Mouse (Mus musculus): ENCODE measurements around the gene 1700015G11Rik.
A peak's percentile ranks its signal among the peaks of the same experiment; 100 is the strongest.

The 1700015G11Rik gene

DNA sequence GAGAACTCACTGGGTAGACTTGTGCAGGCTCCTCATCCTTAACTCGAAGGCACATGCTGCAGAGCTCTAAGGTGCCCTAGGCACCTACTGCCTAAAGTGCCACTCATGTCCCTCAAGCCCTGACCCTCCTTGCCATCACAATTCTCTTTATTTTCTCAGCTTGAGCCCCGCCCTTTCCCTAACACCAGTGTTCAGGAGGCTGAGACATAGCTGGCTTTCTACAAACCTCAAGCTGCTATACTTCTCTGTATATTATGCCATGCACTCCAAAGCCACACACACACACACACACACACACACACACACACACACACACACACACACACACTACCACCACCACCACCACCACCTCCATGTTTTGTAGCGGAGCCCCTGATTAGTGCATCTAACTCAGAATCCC lies at the start of gene 1700015G11Rik:
1700015G11Rik (minus strand) TSS at position 101 of the 400 bp plus-strand sequence.
- no peak for DNase-seq (ENCODE audit: low spot score in 2 of 2)

- DNase-seq (ENCODE audit: low spot score in 2 of 2): no peak
Measured at GRCm38 (mm10) chr7:52056954-52057353, 41.4 kb upstream of the 1700015G11Rik start.

DNA sequence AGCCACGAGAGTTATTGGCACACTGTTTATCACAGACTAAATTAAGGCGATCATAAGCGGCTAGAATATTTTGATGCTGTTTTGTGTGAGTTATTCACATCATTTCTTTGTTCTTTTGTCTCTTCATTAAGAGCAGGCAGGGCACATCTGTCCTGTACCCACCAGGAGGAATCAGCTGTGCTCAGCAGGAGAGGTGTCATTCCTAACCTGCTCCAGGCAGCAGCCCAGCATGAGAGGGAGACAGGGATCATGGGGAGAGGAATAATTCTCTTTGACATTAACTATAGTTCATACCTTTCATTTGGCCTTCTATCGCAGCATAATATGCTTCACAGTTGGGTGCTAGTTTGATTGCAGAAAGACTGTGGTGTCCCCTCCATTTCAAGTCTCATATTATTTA lies 40.7 kb upstream of the 1700015G11Rik start:
- no peak for DNase-seq (ENCODE audit: low spot score in 2 of 2)

DNA sequence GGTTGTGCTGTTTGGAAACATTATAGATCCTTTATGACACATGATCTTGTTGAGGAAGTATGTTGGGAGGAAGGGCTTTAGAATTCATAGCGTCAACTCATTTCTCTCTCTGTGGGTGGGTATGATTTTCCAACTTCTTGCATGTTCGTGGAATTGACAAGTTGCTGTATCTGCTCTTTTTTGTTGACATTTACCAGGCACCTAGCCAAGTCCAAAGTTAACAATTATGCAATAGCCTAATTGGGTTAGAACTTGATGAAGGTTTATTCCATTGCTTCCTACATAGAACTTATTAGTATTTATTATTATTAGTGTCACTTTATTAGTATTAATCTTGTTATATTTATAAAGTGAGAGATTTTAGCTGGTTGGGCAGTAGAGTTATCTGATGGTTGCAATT lies 40.3 kb upstream of the 1700015G11Rik start:
- DNase-seq (ENCODE audit: low spot score in 2 of 2): no peak

DNA sequence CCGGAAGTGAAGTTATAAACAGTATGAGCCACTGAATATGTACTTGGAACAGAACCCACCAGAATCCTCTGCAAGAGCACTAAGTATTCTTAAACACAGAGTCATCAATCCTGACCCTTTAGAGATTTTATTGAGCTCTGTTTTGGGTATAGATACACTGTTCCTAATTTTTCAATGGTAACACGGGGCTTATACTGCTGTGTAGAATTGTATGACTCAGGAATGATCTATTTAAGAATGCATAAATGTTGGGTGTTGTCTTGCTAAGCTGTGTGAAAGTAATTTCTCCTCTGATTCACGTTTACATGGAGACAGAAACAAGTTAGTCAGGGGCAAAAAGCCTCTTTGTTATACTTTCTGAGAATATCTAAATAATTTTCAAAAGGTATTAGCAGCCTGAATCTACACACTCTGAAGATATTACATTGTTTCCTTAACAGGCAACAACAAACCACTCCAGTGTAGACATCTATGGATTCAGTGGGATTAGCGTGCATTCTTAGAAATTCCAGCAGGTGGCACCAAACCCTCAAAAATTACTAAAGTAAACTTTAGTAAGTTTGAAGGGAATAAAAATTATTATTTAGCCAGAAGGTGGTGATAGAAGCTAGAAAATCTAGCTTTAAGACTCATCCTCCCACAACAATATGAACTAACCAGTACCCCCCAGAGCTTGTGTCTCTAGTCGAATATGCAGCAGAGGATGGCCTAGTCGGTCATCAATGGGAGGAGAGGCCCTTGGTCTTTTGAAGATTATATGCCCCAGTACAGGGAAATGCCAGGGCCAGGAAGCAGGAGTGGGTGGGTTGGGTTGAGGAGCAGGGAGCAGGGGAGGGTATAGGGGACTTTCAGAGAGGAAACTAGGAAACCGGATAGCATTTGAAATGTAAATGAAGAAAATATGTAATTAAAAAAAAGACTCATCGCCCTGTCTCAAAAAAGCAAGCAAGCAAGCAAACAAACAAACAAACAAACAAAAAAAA lies 22.4 kb upstream of the 1700015G11Rik start:
- peak in 1 of 2 experiments; percentile 0 for DNase-seq (ENCODE audit: low spot score in 2 of 2)

DNA sequence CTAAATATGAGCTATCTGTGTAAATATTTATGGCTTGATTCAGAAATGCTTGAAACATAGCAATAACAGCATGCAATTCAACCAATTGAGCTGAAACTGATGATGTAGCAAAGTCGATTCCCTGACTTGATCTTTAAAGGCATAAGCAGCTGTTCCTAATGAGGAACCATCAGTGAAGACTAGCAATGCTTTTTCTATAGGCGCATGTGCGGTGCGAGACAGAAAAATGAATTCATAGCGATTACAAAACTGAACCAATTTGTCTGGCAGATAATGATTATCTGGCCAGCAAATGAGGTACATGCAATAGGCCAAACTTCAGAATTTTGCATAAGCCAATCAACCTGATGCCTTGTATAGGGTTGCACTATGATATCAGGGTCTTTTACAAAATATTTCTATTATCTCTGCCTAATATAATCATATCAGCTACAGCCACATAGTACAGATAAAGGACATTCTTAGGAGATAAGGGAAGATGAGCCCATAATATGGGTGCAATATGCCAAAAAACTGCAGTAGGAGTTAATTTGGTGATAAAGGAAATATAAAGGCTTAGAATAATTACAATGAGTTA lies 8.6 kb upstream of the 1700015G11Rik start:
- no peak for DNase-seq (ENCODE audit: low spot score in 2 of 2)

DNA sequence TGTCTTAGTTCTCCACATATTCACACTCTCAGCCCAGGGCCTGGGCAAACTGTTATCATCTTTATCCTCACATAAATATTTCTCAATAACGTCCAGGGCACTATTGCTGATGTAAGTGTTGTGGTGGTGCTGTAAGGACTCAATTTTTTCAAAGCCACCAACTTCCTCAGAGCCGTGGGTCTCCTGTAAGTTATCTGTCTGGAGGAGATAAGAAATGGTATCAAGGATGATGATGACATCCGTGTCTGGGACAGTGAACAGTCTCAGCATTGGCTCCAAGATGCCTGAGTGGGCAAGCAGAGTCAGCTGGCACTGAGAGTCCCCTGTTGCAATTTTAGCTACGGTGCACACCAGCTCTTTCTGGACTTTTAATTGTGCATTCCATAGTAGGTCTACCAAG lies 6.5 kb upstream of the 1700015G11Rik start:
- DNase-seq (ENCODE audit: low spot score in 2 of 2): no peak

GRCm38 (mm10) chr7:52015180-52015579 lies 348 bp downstream of the 1700015G11Rik start:
- DNase-seq (ENCODE audit: low spot score in 2 of 2): no peak

- no peak for DNase-seq (ENCODE audit: low spot score in 2 of 2)
Measured at GRCm38 (mm10) chr7:52013457-52013856, 2.1 kb downstream of the 1700015G11Rik start.

GRCm38 (mm10) chr7:52007138-52007537 lies 8.4 kb downstream of the 1700015G11Rik start:
- no peak for DNase-seq (ENCODE audit: low spot score in 2 of 2)

DNA sequence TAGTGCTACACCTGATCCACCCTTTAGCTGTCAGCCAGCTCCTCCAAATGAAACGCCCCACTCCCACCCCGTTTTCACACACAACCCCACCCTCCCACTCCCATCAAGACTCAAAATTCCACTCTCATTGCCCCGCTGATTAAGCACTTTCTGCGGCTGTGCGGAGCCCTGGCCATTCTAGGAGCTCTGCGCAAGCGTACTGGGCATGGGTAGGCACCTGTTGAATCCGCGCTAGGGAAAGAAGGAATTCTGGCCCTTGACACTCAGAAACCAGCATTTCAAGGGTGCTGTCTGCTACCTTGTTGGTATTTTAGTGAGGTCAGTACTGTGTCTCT lies 9.3 kb downstream of the 1700015G11Rik start:
- DNase-seq (ENCODE audit: low spot score in 2 of 2): no peak

GRCm38 (mm10) chr7:52005511-52006295 lies 9.8 kb downstream of the 1700015G11Rik start, which contains the start of gene Svip:
Gene Svip (minus strand): TSS chr7:52006018.
- peak; percentile 86 for DNase-seq (ENCODE audit: low spot score in 2 of 2)

DNA sequence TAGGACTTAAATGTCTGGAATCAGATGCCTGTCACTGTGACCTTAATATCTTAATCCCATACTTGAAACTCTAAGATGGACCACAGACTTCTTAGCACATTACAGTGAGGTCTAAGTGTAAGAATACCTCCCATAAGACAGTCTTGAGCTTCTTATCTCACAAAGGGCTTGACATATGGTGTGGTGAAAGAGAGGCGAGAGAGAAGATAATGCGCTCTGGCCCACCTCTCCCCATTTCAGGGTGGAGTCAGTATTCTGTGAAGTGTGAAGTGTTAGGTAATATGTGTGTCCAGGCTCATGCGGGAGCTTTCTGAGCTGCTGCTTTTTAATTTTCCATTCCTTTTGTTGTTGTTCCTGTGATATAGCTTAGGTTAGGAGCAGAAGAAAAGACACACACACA lies 24.5 kb downstream of the 1700015G11Rik start:
- no peak for DNase-seq (ENCODE audit: low spot score in 2 of 2)

GRCm38 (mm10) chr7:51986909-51987308 lies 28.6 kb downstream of the 1700015G11Rik start:
- DNase-seq (ENCODE audit: low spot score in 2 of 2): no peak

- DNase-seq (ENCODE audit: low spot score in 2 of 2): no peak
Measured at GRCm38 (mm10) chr7:51985763-51986162, 29.8 kb downstream of the 1700015G11Rik start.

DNA sequence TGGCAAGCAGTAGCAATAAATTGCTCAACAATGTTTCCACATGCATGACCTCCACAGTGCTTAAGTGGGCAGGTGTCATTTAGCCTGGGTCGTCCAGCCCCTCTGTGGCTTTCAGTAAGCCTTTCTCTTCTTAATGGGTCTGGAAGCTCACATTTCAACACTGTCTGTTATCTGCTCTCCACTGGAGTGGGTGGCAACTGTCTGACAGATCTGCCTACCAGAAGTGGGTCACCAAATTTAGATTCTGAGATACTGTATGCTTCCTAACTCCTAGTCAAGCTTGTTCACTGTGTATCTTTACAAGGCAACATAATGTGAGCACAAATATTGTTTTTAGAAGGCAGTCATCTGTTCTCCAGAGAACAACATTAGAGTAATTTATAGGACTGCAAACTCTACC lies 33.2 kb downstream of the 1700015G11Rik start:
- no peak for DNase-seq (ENCODE audit: low spot score in 2 of 2)

DNA sequence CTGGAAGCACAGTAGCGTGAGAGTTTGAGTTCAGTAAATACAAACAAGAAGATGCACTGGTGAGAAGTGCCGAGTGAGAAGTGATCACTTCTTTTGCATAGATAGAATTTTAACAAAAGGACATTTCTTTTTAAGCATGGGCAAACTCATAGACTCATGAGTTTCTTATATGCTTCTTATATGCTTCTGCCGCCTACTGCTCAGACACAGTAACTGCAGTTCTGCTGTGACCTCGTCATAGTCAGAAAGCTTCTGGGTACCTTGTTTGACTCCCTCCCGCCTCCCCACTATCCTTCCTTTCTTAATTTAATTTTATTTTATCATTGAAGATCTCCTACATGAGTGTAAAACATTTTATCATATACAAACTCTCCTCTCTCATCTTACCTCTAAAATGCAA lies 36.3 kb downstream of the 1700015G11Rik start:
- no peak for DNase-seq (ENCODE audit: low spot score in 2 of 2)

DNA sequence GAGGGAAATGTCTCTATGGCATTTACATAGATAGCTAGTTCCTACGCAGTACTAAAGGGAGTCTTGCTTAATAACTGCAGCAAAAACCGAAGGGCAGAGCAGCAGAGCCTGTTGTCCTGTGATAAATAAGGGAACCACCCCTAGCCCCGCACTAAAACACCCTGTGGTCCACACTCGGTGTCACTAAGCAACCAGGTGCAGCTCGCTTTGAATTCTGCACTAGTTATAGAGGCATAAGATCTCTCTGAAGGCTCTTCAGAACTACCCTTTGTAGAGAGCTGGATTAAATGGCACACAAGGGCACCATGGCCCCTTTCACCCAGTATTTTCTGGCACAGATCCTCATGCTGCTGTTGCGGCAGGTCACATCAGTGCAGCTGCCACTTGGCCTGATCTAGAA lies 40.3 kb downstream of the 1700015G11Rik start:
- no peak for DNase-seq (ENCODE audit: low spot score in 2 of 2)

GRCm38 (mm10) chr7:51973526-51973925 lies 42.0 kb downstream of the 1700015G11Rik start:
- DNase-seq (ENCODE audit: low spot score in 2 of 2): no peak

GRCm38 (mm10) chr7:51973091-51973490 lies 42.4 kb downstream of the 1700015G11Rik start:
- no peak for DNase-seq (ENCODE audit: low spot score in 2 of 2)

DNA sequence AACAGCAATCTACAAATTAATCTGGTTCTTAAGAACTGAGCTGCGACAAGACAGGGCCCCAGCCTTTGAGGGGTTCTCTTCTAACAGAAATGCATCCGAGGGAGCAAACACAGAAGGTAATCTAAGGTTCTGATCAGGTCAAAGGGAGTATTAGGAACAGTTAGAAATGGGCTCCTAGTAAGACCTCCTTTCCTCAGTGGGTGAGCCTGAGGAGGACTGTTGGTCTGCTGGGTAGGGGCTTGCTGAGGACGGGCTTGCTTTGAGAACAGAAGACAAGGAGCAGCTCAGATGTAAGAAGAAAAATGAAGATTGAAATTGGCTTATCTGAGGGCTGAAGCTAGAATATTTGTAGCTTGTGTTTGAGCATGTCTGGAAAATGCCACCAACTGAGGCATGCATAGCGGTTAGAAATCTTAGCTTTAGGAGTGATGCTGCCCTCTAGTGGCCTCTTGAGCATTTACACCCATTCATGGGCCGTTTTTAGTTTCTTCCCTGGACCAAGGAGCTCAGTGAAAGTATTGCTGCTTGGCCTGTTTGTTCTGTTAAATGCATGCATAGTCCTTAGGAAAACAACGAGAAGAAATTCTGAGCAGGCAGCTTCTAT lies 43.2 kb downstream of the 1700015G11Rik start:
- peak in 1 of 2 experiments; percentile 6 for DNase-seq (ENCODE audit: low spot score in 2 of 2)

DNA sequence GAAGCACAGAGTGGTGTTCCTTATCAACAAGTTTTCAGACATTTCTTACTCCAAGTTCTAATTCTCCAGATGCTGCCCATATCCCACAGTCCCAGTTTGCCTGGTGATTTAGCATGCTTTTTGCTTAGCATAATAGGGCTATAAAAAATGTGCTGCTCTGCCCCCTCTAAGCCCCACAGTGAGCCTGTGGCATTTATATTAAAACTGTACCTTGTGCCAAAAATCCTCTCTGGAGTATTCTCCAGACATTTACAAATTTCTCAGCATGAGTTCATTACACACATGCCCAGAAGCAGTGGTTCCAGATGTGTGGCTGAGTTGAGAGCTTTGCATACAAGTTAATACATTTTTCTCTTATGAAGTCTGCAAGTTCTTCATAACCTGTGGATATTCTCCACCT lies 46.1 kb downstream of the 1700015G11Rik start:
- no peak for DNase-seq (ENCODE audit: low spot score in 2 of 2)
